Mouse (Mus musculus): ENCODE data around the gene Eml2. TPM values are rescaled to one million over a fixed set of nuclear protein-coding genes. Genes with fewer than 3 reads are reported as not detected.

Gene Eml2
- total and polyA plus RNA-seq, 2 experiments from 2014 or later, result 26.8 to 58.9 TPM

- H3K36me3 ChIP-seq (replicated peaks; ENCODE audit: control insufficient read depth, insufficient read depth, low read length), result peaks cover 7% of the 10 kb centered on the region
- no peak overlapping the region; the same call in 1 of the 2 replicates for H3K4me2 ChIP-seq (ENCODE audit: low read depth, low read length)
- H3K4me1 ChIP-seq (ENCODE audit: control insufficient read depth, insufficient read depth), result peaks cover 19% of the 10 kb centered on the region
- 92% methylated on average over 2 of the region's 2 CpGs for WGBS
- no peak overlapping the region for H3K9ac ChIP-seq (replicated peaks; ENCODE audit: low read depth, low read length)
- no peak for ATAC-seq (ENCODE audit: insufficient read depth, low read depth)
- no peaks in the 10 kb centered on the region for H3K9me3 ChIP-seq (replicated peaks; ENCODE audit: control insufficient read depth, low read length)
- TF ChIP-seq EP300 (IDR thresholded peaks at IDR 0.05; ENCODE audit: low read depth) (no peak), CTCF (IDR thresholded peaks at IDR 0.05; ENCODE audit: low read depth) (no peak)
- no peak overlapping the region for H3K27ac ChIP-seq (ENCODE audit: low read depth)
- H3K27me3 ChIP-seq (ENCODE audit: control insufficient read depth, insufficient read depth, low read length), result no peaks in the 10 kb centered on the region
- DNase-seq (ENCODE audit: low spot score), result no peak
- H3K4me3 ChIP-seq (ENCODE audit: low read depth, low read length), result no peak overlapping the region
These were observed 53.9 kb downstream of the Eml2 start for GRCm38 (mm10) chr7:19230041-19230580.

- peaks cover under 1% of the 10 kb centered on the region; the same call in 1 of the 2 replicates for H3K36me3 ChIP-seq (replicated peaks; ENCODE audit: control insufficient read depth, insufficient read depth, low read length)
- peaks cover 23% of the 10 kb centered on the region for H3K4me1 ChIP-seq (ENCODE audit: control insufficient read depth, insufficient read depth)
- no peak overlapping the region for H3K4me2 ChIP-seq (ENCODE audit: low read depth, low read length)
- no peak overlapping the region for H3K27ac ChIP-seq (ENCODE audit: low read depth)
- ATAC-seq (ENCODE audit: insufficient read depth, low read depth), result no peak
- DNase-seq (ENCODE audit: low spot score), result no peak
- no peak for TF ChIP-seq CTCF (IDR thresholded peaks at IDR 0.05; ENCODE audit: low read depth)
- TF ChIP-seq EP300 (IDR thresholded peaks at IDR 0.05; ENCODE audit: low read depth), result no peak
- no peaks in the 10 kb centered on the region for H3K27me3 ChIP-seq (ENCODE audit: control insufficient read depth, insufficient read depth, low read length)
- 92% methylated on average over 5 of the region's 5 CpGs for WGBS
- no peaks in the 10 kb centered on the region for H3K9me3 ChIP-seq (replicated peaks; ENCODE audit: control insufficient read depth, low read length)
- no peak overlapping the region for H3K4me3 ChIP-seq (ENCODE audit: low read depth, low read length)
- no peak overlapping the region for H3K9ac ChIP-seq (replicated peaks; ENCODE audit: low read depth, low read length)
These were observed 54.7 kb downstream of the Eml2 start for GRCm38 (mm10) chr7:19230899-19231298.

- H3K4me1 ChIP-seq (ENCODE audit: control insufficient read depth, insufficient read depth), result peaks cover 27% of the 10 kb centered on the region
- 88% methylated on average over 3 of the region's 3 CpGs for WGBS
- DNase-seq (ENCODE audit: low spot score) (no peak), ATAC-seq (ENCODE audit: insufficient read depth, low read depth) (no peak)
- H3K4me2 ChIP-seq (ENCODE audit: low read depth, low read length), result no peak overlapping the region
- TF ChIP-seq EP300 (IDR thresholded peaks at IDR 0.05; ENCODE audit: low read depth) (no peak), CTCF (IDR thresholded peaks at IDR 0.05; ENCODE audit: low read depth) (no peak)
- H3K27me3 ChIP-seq (ENCODE audit: control insufficient read depth, insufficient read depth, low read length), result no peaks in the 10 kb centered on the region
- H3K27ac ChIP-seq (ENCODE audit: low read depth), result no peak overlapping the region
- H3K9me3 ChIP-seq (replicated peaks; ENCODE audit: control insufficient read depth, low read length), result no peaks in the 10 kb centered on the region
- no peaks in the 10 kb centered on the region for H3K36me3 ChIP-seq (replicated peaks; ENCODE audit: control insufficient read depth, insufficient read depth, low read length)
- H3K9ac ChIP-seq (replicated peaks; ENCODE audit: low read depth, low read length), result no peak overlapping the region
- H3K4me3 ChIP-seq (ENCODE audit: low read depth, low read length), result no peak overlapping the region
These were observed 55.6 kb downstream of the Eml2 start for GRCm38 (mm10) chr7:19231849-19232248.

- Histone ChIP-seq H3K9ac (replicated peaks; ENCODE audit: low read depth, low read length) (no peak overlapping the region), H3K36me3 (replicated peaks; ENCODE audit: control insufficient read depth, insufficient read depth, low read length) (no peaks in the 10 kb centered on the region), H3K4me1 (ENCODE audit: control insufficient read depth, insufficient read depth) (peaks cover 38% of the 10 kb centered on the region), H3K4me3 (ENCODE audit: low read depth, low read length) (no peak overlapping the region), H3K4me2 (ENCODE audit: low read depth, low read length) (no peak overlapping the region), H3K27ac (ENCODE audit: low read depth) (peak overlapping the region; percentile 81; the same call in 1 of the 2 replicates), H3K27me3 (ENCODE audit: control insufficient read depth, insufficient read depth, low read length) (no peaks in the 10 kb centered on the region), H3K9me3 (replicated peaks; ENCODE audit: control insufficient read depth, low read length) (no peaks in the 10 kb centered on the region)
- WGBS, result 70% methylated on average over 5 of the region's 5 CpGs
- no peak for TF ChIP-seq CTCF (IDR thresholded peaks at IDR 0.05; ENCODE audit: low read depth)
- no peak for TF ChIP-seq EP300 (IDR thresholded peaks at IDR 0.05; ENCODE audit: low read depth)
- no peak for DNase-seq (ENCODE audit: low spot score)
- no peak for ATAC-seq (ENCODE audit: insufficient read depth, low read depth)
These were observed 58.4 kb downstream of the Eml2 start for GRCm38 (mm10) chr7:19234652-19235051.

GRCm38 (mm10) chr7:19235092-19235671 lies 59.0 kb downstream of the Eml2 start:
- Histone ChIP-seq H3K9me3 (replicated peaks; ENCODE audit: control insufficient read depth, low read length) (no peaks in the 10 kb centered on the region), H3K36me3 (replicated peaks; ENCODE audit: control insufficient read depth, insufficient read depth, low read length) (no peaks in the 10 kb centered on the region), H3K4me1 (ENCODE audit: control insufficient read depth, insufficient read depth) (peaks cover 35% of the 10 kb centered on the region), H3K27me3 (ENCODE audit: control insufficient read depth, insufficient read depth, low read length) (no peaks in the 10 kb centered on the region), H3K9ac (replicated peaks; ENCODE audit: low read depth, low read length) (no peak overlapping the region), H3K4me2 (ENCODE audit: low read depth, low read length) (no peak overlapping the region), H3K27ac (ENCODE audit: low read depth) (peak overlapping the region; percentile 81), H3K4me3 (ENCODE audit: low read depth, low read length) (no peak overlapping the region)
- 65% methylated on average over 2 of the region's 2 CpGs for WGBS
- TF ChIP-seq CTCF (IDR thresholded peaks at IDR 0.05; ENCODE audit: low read depth) (no peak), EP300 (IDR thresholded peaks at IDR 0.05; ENCODE audit: low read depth) (no peak)
- ATAC-seq (ENCODE audit: insufficient read depth, low read depth), result no peak
- DNase-seq (ENCODE audit: low spot score), result no peak

- H3K4me2 ChIP-seq (ENCODE audit: low read depth, low read length), result no peak overlapping the region
- H3K4me1 ChIP-seq (ENCODE audit: control insufficient read depth, insufficient read depth), result peaks cover 35% of the 10 kb centered on the region
- H3K9me3 ChIP-seq (replicated peaks; ENCODE audit: control insufficient read depth, low read length), result no peaks in the 10 kb centered on the region
These were observed 60.2 kb downstream of the Eml2 start for GRCm38 (mm10) chr7:19236411-19236810.

More at GRCm38 (mm10) chr7:19236411-19236810, 60.2 kb downstream of the Eml2 start:
- TF ChIP-seq CTCF (IDR thresholded peaks at IDR 0.05; ENCODE audit: low read depth) (no peak), EP300 (IDR thresholded peaks at IDR 0.05; ENCODE audit: low read depth) (no peak)
- Histone ChIP-seq H3K4me3 (ENCODE audit: low read depth, low read length) (no peak overlapping the region), H3K36me3 (replicated peaks; ENCODE audit: control insufficient read depth, insufficient read depth, low read length) (no peaks in the 10 kb centered on the region), H3K27ac (ENCODE audit: low read depth) (peak overlapping the region; percentile 81), H3K9ac (replicated peaks; ENCODE audit: low read depth, low read length) (peak overlapping the region; percentile 8; the same call in 1 of the 2 replicates), H3K27me3 (ENCODE audit: control insufficient read depth, insufficient read depth, low read length) (no peaks in the 10 kb centered on the region)
- 50% methylated on average over 2 of the region's 2 CpGs for WGBS
- ATAC-seq (ENCODE audit: insufficient read depth, low read depth) (peak; percentile 12), DNase-seq (ENCODE audit: low spot score) (peak; percentile 47)

All from heart, postnatal 0 days (tissue).